Mouse (Mus musculus) forebrain, embryonic 12.5 days (tissue): ENCODE results near the gene Scrt2. TPM values are rescaled to one million over a fixed set of nuclear protein-coding genes. Genes with fewer than 3 reads are reported as not detected.
A peak's percentile ranks its signal among the peaks of the same experiment; 100 is the strongest.

Experiments used
- ATAC-seq: fragments of 200-750 bp; cut with Nextera tagmentation; 2 replicates; pipeline ENCODE4 v1.8.0; 2017; ENCODE audit warnings: moderate TSS enrichment; ENCODE audit not compliant: low FRiP score
- H3K27ac ChIP-seq: fragments of 300-500 bp; sonication (generic); 2 replicates; pipeline ENCODE4 v1.5.1; 2016; ENCODE audit warnings: mild to moderate bottlenecking
- H3K27me3 ChIP-seq: fragments of 300-500 bp; sonication (generic); 2 replicates; pipeline ENCODE4 v1.6.1; 2016; ENCODE audit warnings: mild to moderate bottlenecking
- H3K36me3 ChIP-seq: fragments of 300-500 bp; sonication (generic); replicated peaks from 2 replicates; pipeline ENCODE4 v1.6.1; 2016; ENCODE audit warnings: mild to moderate bottlenecking
- H3K4me1 ChIP-seq: fragments of 300-500 bp; sonication (generic); 2 replicates; pipeline ENCODE4 v1.6.1; 2016
- H3K4me2 ChIP-seq: fragments of 300-500 bp; sonication (generic); 2 replicates; pipeline ENCODE4 v1.6.1; 2016; ENCODE audit warnings: mild to moderate bottlenecking, moderate library complexity
- H3K4me3 ChIP-seq: fragments of 300-500 bp; sonication (generic); replicated peaks from 2 replicates; pipeline ENCODE4 v1.5.1; 2016; ENCODE audit warnings: mild to moderate bottlenecking
- H3K9ac ChIP-seq: fragments of 300-500 bp; sonication (generic); 2 replicates; pipeline ENCODE4 v1.6.1; 2016; ENCODE audit warnings: mild to moderate bottlenecking
- H3K9me3 ChIP-seq: fragments of 300-500 bp; sonication (generic); 2 replicates; pipeline ENCODE4 v1.6.1; 2016
- WGBS: fragments of 180-500 bp; shearing (Covaris S2); methylation state at CpG from one replicate; pipeline ENCODE4 v1.1.7; 2016; 5-methylcytosine and 5-hydroxymethylcytosine counted together
- polyA plus RNA-seq: library from polyadenylated mRNA; unstranded; fragments of >200 nt; fragmentation: Nextera tagmentation; extraction: Ambion mirVana; gene quantifications from 2 replicates; pipeline ENCODE4 v1.2.1, GENCODE M21; 2016

Scrt2 gene
- polyA plus RNA-seq, 1 experiment from 2014 or later: 15.6 TPM

- Histone ChIP-seq H3K4me1 (peaks cover 37% of the 10 kb centered on the region), H3K4me3 (no peak overlapping the region), H3K9ac (no peak overlapping the region), H3K27ac (no peak overlapping the region), H3K9me3 (no peaks in the 10 kb centered on the region), H3K4me2 (no peak overlapping the region), H3K36me3 (no peaks in the 10 kb centered on the region; the same call in 1 of the 2 replicates), H3K27me3 (peaks cover 47% of the 10 kb centered on the region)
- ATAC-seq: no peak
- WGBS: 77% methylated on average over 11 of the region's 11 CpGs
Measured at GRCm38 (mm10) chr2:152097916-152098315, 16.6 kb downstream of the Scrt2 start.

GRCm38 (mm10) chr2:152099538-152099937, 18.2 kb downstream of the Scrt2 start:
- no peak for ATAC-seq

GRCm38 (mm10) chr2:152101761-152102160, 20.4 kb downstream of the Scrt2 start:
- no peak overlapping the region for H3K9ac ChIP-seq
- H3K4me1 ChIP-seq: peaks cover 20% of the 10 kb centered on the region
- H3K4me2 ChIP-seq: no peak overlapping the region
- H3K36me3 ChIP-seq: no peaks in the 10 kb centered on the region
- H3K27ac ChIP-seq: no peak overlapping the region
- H3K27me3 ChIP-seq: peaks cover 14% of the 10 kb centered on the region; the same call in 1 of the 2 replicates
- H3K4me3 ChIP-seq: no peak overlapping the region
- no peak for ATAC-seq
- WGBS: 81% methylated on average over 13 of the region's 13 CpGs
- H3K9me3 ChIP-seq: no peaks in the 10 kb centered on the region

More at GRCm38 (mm10) chr2:152099538-152099937, 18.2 kb downstream of the Scrt2 start:
- Histone ChIP-seq H3K4me3 (no peak overlapping the region), H3K27ac (no peak overlapping the region), H3K36me3 (no peaks in the 10 kb centered on the region), H3K27me3 (peaks cover 31% of the 10 kb centered on the region), H3K9ac (no peak overlapping the region), H3K9me3 (no peaks in the 10 kb centered on the region), H3K4me1 (peaks cover 22% of the 10 kb centered on the region), H3K4me2 (no peak overlapping the region)
- 60% methylated on average over 3 of the region's 3 CpGs for WGBS

- Histone ChIP-seq H3K4me3 (no peak overlapping the region), H3K4me1 (peaks cover 20% of the 10 kb centered on the region), H3K4me2 (no peak overlapping the region), H3K27ac (no peak overlapping the region), H3K9me3 (no peaks in the 10 kb centered on the region), H3K36me3 (no peaks in the 10 kb centered on the region), H3K27me3 (peaks cover 17% of the 10 kb centered on the region; the same call in 1 of the 2 replicates), H3K9ac (no peak overlapping the region)
- 68% methylated on average over 6 of the region's 6 CpGs for WGBS
- ATAC-seq: no peak
Measured at GRCm38 (mm10) chr2:152102369-152102768, 21.0 kb downstream of the Scrt2 start.

GRCm38 (mm10) chr2:152104711-152105317, 23.5 kb downstream of the Scrt2 start:
- WGBS: 21% methylated on average over 17 of the region's 17 CpGs
- no peaks in the 10 kb centered on the region for H3K9me3 ChIP-seq
- no peak overlapping the region for H3K27ac ChIP-seq
- peak overlapping the region; percentile 68 for H3K4me3 ChIP-seq
- peak overlapping the region; percentile 80 for H3K4me2 ChIP-seq
- peak overlapping the region; percentile 80 for H3K9ac ChIP-seq
- H3K36me3 ChIP-seq: peaks cover 6% of the 10 kb centered on the region; the same call in 1 of the 2 replicates
- H3K4me1 ChIP-seq: peaks cover 12% of the 10 kb centered on the region
- peaks cover 17% of the 10 kb centered on the region; the same call in 1 of the 2 replicates for H3K27me3 ChIP-seq
- peak; percentile 60 for ATAC-seq

- peaks cover 6% of the 10 kb centered on the region; the same call in 1 of the 2 replicates for H3K36me3 ChIP-seq
- H3K27ac ChIP-seq: no peak within 1 kb of the TSS
- H3K4me3 ChIP-seq: peak within 1 kb of the TSS; percentile 68
- H3K4me2 ChIP-seq: peak within 1 kb of the TSS; percentile 80
- peaks cover 12% of the 10 kb centered on the region for H3K4me1 ChIP-seq
- peaks cover 17% of the 10 kb centered on the region; the same call in 1 of the 2 replicates for H3K27me3 ChIP-seq
- H3K9ac ChIP-seq: peak within 1 kb of the TSS; percentile 80
- ATAC-seq: peak; percentile 88
- H3K9me3 ChIP-seq: no peaks in the 10 kb centered on the region
- WGBS: under 1% methylated on average over 75 of the region's 84 CpGs
Measured at GRCm38 (mm10) chr2:152105318-152106224, 24.2 kb downstream of the Scrt2 start, which contains the start of gene Srxn1. Gene Srxn1 (plus strand): TSS chr2:152105516.

- WGBS: 89% methylated on average over 3 of the region's 3 CpGs
- no peak overlapping the region for H3K9ac ChIP-seq
- no peaks in the 10 kb centered on the region for H3K9me3 ChIP-seq
- H3K27me3 ChIP-seq: peaks cover 17% of the 10 kb centered on the region; the same call in 1 of the 2 replicates
- H3K4me2 ChIP-seq: peak overlapping the region; percentile 80
- no peak overlapping the region for H3K27ac ChIP-seq
- ATAC-seq: no peak
- peak overlapping the region; percentile 68 for H3K4me3 ChIP-seq
- H3K36me3 ChIP-seq: peaks cover 6% of the 10 kb centered on the region; the same call in 1 of the 2 replicates
- peaks cover 12% of the 10 kb centered on the region for H3K4me1 ChIP-seq
Measured at GRCm38 (mm10) chr2:152106225-152106595, 24.9 kb downstream of the Scrt2 start.

- peaks cover 6% of the 10 kb centered on the region; the same call in 1 of the 2 replicates for H3K36me3 ChIP-seq
- WGBS: 90% methylated on average over 10 of the region's 10 CpGs
- H3K4me2 ChIP-seq: peak overlapping the region; percentile 80
- H3K9me3 ChIP-seq: no peaks in the 10 kb centered on the region
- no peak overlapping the region for H3K4me3 ChIP-seq
- no peak overlapping the region for H3K27ac ChIP-seq
- no peak overlapping the region for H3K9ac ChIP-seq
- ATAC-seq: no peak
- peaks cover 13% of the 10 kb centered on the region; the same call in 1 of the 2 replicates for H3K27me3 ChIP-seq
- peaks cover 12% of the 10 kb centered on the region for H3K4me1 ChIP-seq
Measured at GRCm38 (mm10) chr2:152106597-152106996, 25.3 kb downstream of the Scrt2 start.

GRCm38 (mm10) chr2:152108702-152109101, 27.4 kb downstream of the Scrt2 start:
- peaks cover 6% of the 10 kb centered on the region; the same call in 1 of the 2 replicates for H3K36me3 ChIP-seq
- no peak overlapping the region for H3K9ac ChIP-seq
- no peak overlapping the region for H3K4me3 ChIP-seq
- peaks cover 11% of the 10 kb centered on the region; the same call in 1 of the 2 replicates for H3K27me3 ChIP-seq
- H3K9me3 ChIP-seq: no peaks in the 10 kb centered on the region
- no peak for ATAC-seq
- whole genome bisulfite sequencing: 66% methylated on average over 7 of the region's 7 CpGs
- 0 out of 2 replicates have a peak overlapping the region, but pooled peaks have one; percentile 36 for H3K27ac ChIP-seq
- H3K4me1 ChIP-seq: peaks cover 11% of the 10 kb centered on the region
- no peak overlapping the region for H3K4me2 ChIP-seq

GRCm38 (mm10) chr2:152109386-152109785, 28.1 kb downstream of the Scrt2 start:
- Histone ChIP-seq H3K4me3 (no peak overlapping the region), H3K27ac (no peak overlapping the region), H3K27me3 (peaks cover 11% of the 10 kb centered on the region; the same call in 1 of the 2 replicates), H3K9me3 (no peaks in the 10 kb centered on the region), H3K4me2 (no peak overlapping the region), H3K36me3 (peaks cover 6% of the 10 kb centered on the region; the same call in 1 of the 2 replicates), H3K9ac (no peak overlapping the region), H3K4me1 (peaks cover 16% of the 10 kb centered on the region)
- WGBS: 86% methylated on average over 5 of the region's 5 CpGs
- no peak for ATAC-seq

- ATAC-seq: 0 out of 2 replicates have a peak, but pooled peaks have one; percentile 7
- H3K9ac ChIP-seq: no peak overlapping the region
- no peak overlapping the region for H3K4me2 ChIP-seq
- H3K4me3 ChIP-seq: no peak overlapping the region
- peaks cover 22% of the 10 kb centered on the region for H3K27me3 ChIP-seq
- WGBS: 71% methylated on average over 2 of the region's 2 CpGs
- peaks cover 6% of the 10 kb centered on the region; the same call in 1 of the 2 replicates for H3K36me3 ChIP-seq
- no peaks in the 10 kb centered on the region for H3K9me3 ChIP-seq
- H3K27ac ChIP-seq: no peak overlapping the region
- peaks cover 25% of the 10 kb centered on the region for H3K4me1 ChIP-seq
Measured at GRCm38 (mm10) chr2:152111311-152111710, 30.0 kb downstream of the Scrt2 start.

GRCm38 (mm10) chr2:152111920-152112319, 30.6 kb downstream of the Scrt2 start:
- Histone ChIP-seq H3K9me3 (no peaks in the 10 kb centered on the region), H3K4me1 (peaks cover 25% of the 10 kb centered on the region), H3K27ac (no peak overlapping the region), H3K36me3 (peaks cover 6% of the 10 kb centered on the region; the same call in 1 of the 2 replicates), H3K9ac (no peak overlapping the region), H3K4me2 (no peak overlapping the region), H3K27me3 (peaks cover 17% of the 10 kb centered on the region), H3K4me3 (no peak overlapping the region)
- ATAC-seq: peak; percentile 59
- WGBS: 6% methylated on average over 7 of the region's 7 CpGs
